Mouse (Mus musculus) spleen, postnatal 10 days (tissue): Measurements from ENCODE around the gene Rundc3b.

Source experiments
- DNase-seq, 2 experiments: peaks; one replicate each; pipeline ENCODE4 v3.0.0; 2021 to 2022; ENCODE audit warnings: low spot score in 2 of 2

The Rundc3b gene

GRCm38 (mm10) chr5:8488701-8489297 is 134.0 kb downstream of the Rundc3b start:
- no peak for DNase-seq

- DNase-seq = no peak
Observed at GRCm38 (mm10) chr5:8487989-8488700, 134.6 kb downstream of the Rundc3b start.

- no peak for DNase-seq
Observed at GRCm38 (mm10) chr5:8456561-8456960, 166.2 kb downstream of the Rundc3b start.

GRCm38 (mm10) chr5:8455565-8455964 is 167.2 kb downstream of the Rundc3b start:
- no peak for DNase-seq
